Mouse (Mus musculus) C2C12 (cell line): Measurements from ENCODE around the gene Ipcef1. TPM values are rescaled to one million over a fixed set of nuclear protein-coding genes. Genes with fewer than 3 reads are reported as not detected.

ENCODE experiments used
- H3K27me3 ChIP-seq: one replicate; pipeline ENCODE4 v1.6.1; 2011; ENCODE audit not compliant: control insufficient read depth, insufficient read depth, insufficient read length
- H3K36me3 ChIP-seq: one replicate; pipeline ENCODE4 v1.6.1; 2011; ENCODE audit not compliant: control insufficient read depth, insufficient read depth
- H3K4me3 ChIP-seq: one replicate; pipeline ENCODE4 v1.5.1; 2011; ENCODE audit warnings: mild to moderate bottlenecking, control low read depth; ENCODE audit not compliant: poor library complexity, insufficient read depth, severe bottlenecking
- H3K79me2 ChIP-seq: one replicate; pipeline ENCODE4 v1.6.1; 2011; ENCODE audit not compliant: control insufficient read depth, insufficient read depth
- H3K79me3 ChIP-seq: one replicate; pipeline ENCODE4 v1.6.1; 2011; ENCODE audit warnings: low read depth, control low read depth
- H3ac ChIP-seq: one replicate; pipeline ENCODE3; 2011; ENCODE audit warnings: low read depth; ENCODE audit not compliant: control insufficient read depth, insufficient read length
- CEBPB ChIP-seq: IDR thresholded peaks from one replicate; pipeline ENCODE4 v1.6.1; 2011; ENCODE audit warnings: low read depth, mild to moderate bottlenecking, control low read depth, moderate library complexity
- CTCF ChIP-seq: IDR thresholded peaks from one replicate; pipeline ENCODE4 v1.5.1; 2011; ENCODE audit not compliant: control insufficient read depth, insufficient read depth, insufficient read length
- FOSL1 ChIP-seq: IDR thresholded peaks from one replicate; pipeline ENCODE4 v1.8.0; 2011; ENCODE audit warnings: mild to moderate bottlenecking, low read length; ENCODE audit not compliant: poor library complexity, insufficient read depth, severe bottlenecking
- MAX ChIP-seq: IDR thresholded peaks from one replicate; pipeline ENCODE4 v1.6.1; 2011; ENCODE audit warnings: mild to moderate bottlenecking, control low read depth
- MYOD1 ChIP-seq: IDR thresholded peaks from one replicate; pipeline ENCODE4 v1.6.1; 2011; ENCODE audit warnings: low read depth; ENCODE audit not compliant: control insufficient read depth, insufficient read length
- MYOG ChIP-seq: IDR thresholded peaks from one replicate; pipeline ENCODE4 v1.6.1; 2011; ENCODE audit not compliant: control insufficient read depth, insufficient read length; ENCODE audit errors: extremely low read depth
- USF1 ChIP-seq: IDR thresholded peaks from one replicate; pipeline ENCODE4 v1.6.1; 2011; ENCODE audit warnings: low read depth, mild to moderate bottlenecking, control low read depth, moderate library complexity
- polyA plus RNA-seq: library from polyadenylated mRNA; unstranded; fragments of >200 nt; fragmentation: generic; extraction: Trizol; gene quantifications from one replicate; pipeline ENCODE4 v1.2.1, GENCODE M21; 2012; ENCODE audit warnings: missing spikeins

Gene Ipcef1
- polyA plus RNA-seq, 1 experiment, result not detected

DNA sequence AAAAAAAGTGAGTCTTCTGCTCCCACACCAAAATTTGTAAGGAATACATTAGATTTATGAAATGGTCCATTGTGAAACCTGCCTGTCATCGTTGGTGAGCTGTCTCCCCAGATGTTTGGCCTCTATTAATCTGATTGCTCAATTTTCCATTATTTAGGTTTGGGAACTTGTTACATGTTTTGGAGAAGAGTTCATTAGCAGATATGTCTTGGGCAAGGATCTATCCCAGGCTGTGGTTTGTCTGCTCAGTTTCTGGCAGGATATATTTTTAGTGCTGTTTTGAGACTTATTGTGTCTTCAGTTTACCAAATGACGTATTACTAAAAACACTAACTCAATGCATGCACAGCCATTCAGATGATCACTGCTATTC, 4.4 kb downstream of the Ipcef1 start:
- no peaks in the 10 kb centered on the region for H3K79me3 ChIP-seq
- H3K4me3 ChIP-seq, result no peak overlapping the region
- H3K27me3 ChIP-seq, result no peaks in the 10 kb centered on the region
- no peak for TF ChIP-seq USF1
- no peaks in the 10 kb centered on the region for H3K36me3 ChIP-seq
- no peak overlapping the region for H3ac ChIP-seq
- no peaks in the 10 kb centered on the region for H3K79me2 ChIP-seq

GRCm38 (mm10) chr10:7047288-7047918, 4.9 kb downstream of the Ipcef1 start:
- H3ac ChIP-seq, result no peak overlapping the region
- no peak overlapping the region for H3K4me3 ChIP-seq
- no peaks in the 10 kb centered on the region for H3K27me3 ChIP-seq
- H3K79me2 ChIP-seq, result no peaks in the 10 kb centered on the region
- no peaks in the 10 kb centered on the region for H3K79me3 ChIP-seq
- no peaks in the 10 kb centered on the region for H3K36me3 ChIP-seq
- TF ChIP-seq CTCF, result no peak
- TF ChIP-seq MYOD1, result no peak
- TF ChIP-seq FOSL1, result no peak
- TF ChIP-seq MYOG, result no peak
- TF ChIP-seq MAX, result no peak

DNA sequence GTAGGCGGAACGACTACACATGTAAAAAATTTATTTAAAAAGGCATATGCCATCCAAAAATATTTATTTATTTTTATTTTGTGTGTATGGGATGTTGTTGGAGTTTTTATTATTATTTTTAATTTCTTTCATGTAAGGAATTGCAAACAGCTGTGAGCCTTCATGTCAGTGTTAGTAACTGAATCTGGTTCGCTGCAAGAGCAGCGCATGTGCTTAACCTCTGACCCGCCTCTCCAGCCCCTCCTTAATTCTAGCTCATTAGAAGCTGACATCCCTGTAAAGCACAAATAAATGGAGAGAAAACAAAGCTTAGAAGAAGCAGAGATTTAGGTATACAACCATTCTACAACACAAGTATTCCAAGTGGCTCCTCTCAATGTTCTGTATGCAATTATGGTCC, 8.4 kb downstream of the Ipcef1 start:
- TF ChIP-seq USF1, result no peak
- TF ChIP-seq MYOG, result no peak
- TF ChIP-seq MYOD1, result no peak
- no peak for TF ChIP-seq CEBPB
- no peak for TF ChIP-seq MAX
- no peak for TF ChIP-seq FOSL1
- TF ChIP-seq CTCF, result no peak
- H3K79me2 ChIP-seq, result no peaks in the 10 kb centered on the region
- H3K36me3 ChIP-seq, result no peaks in the 10 kb centered on the region
- no peak overlapping the region for H3K4me3 ChIP-seq
- H3K79me3 ChIP-seq, result no peaks in the 10 kb centered on the region
- H3ac ChIP-seq, result no peak overlapping the region
- H3K27me3 ChIP-seq, result no peaks in the 10 kb centered on the region

GRCm38 (mm10) chr10:7041032-7041431, 11.2 kb downstream of the Ipcef1 start:
- no peaks in the 10 kb centered on the region for H3K79me2 ChIP-seq
- no peak overlapping the region for H3ac ChIP-seq
- no peaks in the 10 kb centered on the region for H3K36me3 ChIP-seq
- H3K27me3 ChIP-seq, result no peaks in the 10 kb centered on the region
- H3K79me3 ChIP-seq, result no peaks in the 10 kb centered on the region
- TF ChIP-seq MYOG (no peak), USF1 (no peak), MYOD1 (no peak), MAX (no peak), CTCF (no peak), FOSL1 (no peak)
- no peak overlapping the region for H3K4me3 ChIP-seq

DNA sequence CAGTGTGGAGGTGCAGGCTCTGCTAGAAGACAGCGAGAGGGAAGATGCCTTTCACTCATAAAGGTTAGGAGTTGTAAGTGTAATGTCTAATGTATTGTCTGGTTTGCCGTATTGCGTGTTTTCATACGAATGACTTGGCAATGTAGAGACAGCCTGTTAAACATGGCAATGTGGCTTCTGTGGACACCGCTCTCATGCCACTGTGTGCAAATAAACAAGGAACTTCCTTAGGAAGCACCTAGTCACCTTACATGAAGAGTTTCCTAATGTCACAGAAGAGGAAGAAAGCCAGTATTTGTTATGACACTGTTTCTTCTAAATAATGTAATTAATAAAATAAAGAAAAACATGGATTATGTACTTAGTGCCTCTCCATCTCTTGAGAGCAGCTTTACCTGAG, 15.1 kb downstream of the Ipcef1 start:
- Histone ChIP-seq H3K36me3 (no peaks in the 10 kb centered on the region), H3K27me3 (no peaks in the 10 kb centered on the region), H3K79me2 (no peaks in the 10 kb centered on the region), H3K4me3 (no peak overlapping the region), H3K79me3 (no peaks in the 10 kb centered on the region), H3ac (no peak overlapping the region)
- TF ChIP-seq MYOG (no peak), MAX (no peak), CTCF (no peak), MYOD1 (no peak), USF1 (no peak), CEBPB (no peak), FOSL1 (no peak)

DNA sequence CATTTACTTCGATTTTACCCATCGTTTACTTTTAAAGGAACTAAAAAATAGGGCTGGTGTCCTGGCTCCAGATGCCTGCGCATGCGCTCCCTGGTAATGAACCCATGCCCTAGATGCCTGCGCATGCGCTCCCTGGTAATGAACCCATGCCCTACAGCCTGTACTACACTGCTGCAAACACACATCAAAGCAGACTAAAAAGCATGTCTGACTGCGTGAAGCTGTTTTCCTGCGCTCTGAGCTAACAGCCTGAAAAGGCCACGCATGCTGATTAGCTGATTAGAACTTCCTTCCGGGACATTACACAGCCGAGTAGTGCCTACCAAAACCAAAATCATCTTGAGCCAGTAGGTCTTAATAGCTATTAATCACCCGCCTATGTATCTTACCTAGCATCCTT, 16.7 kb downstream of the Ipcef1 start:
- no peak for TF ChIP-seq MAX
- Histone ChIP-seq H3K4me3 (no peak overlapping the region), H3K36me3 (no peaks in the 10 kb centered on the region), H3K79me3 (no peaks in the 10 kb centered on the region), H3ac (no peak overlapping the region), H3K79me2 (no peaks in the 10 kb centered on the region), H3K27me3 (no peaks in the 10 kb centered on the region)

- Histone ChIP-seq H3K79me2 (no peaks in the 10 kb centered on the region), H3K4me3 (no peak overlapping the region), H3ac (no peak overlapping the region), H3K79me3 (no peaks in the 10 kb centered on the region), H3K36me3 (no peaks in the 10 kb centered on the region), H3K27me3 (no peaks in the 10 kb centered on the region)
- TF ChIP-seq MYOD1 (no peak), MYOG (no peak), USF1 (no peak), MAX (no peak)
Observed at GRCm38 (mm10) chr10:7033459-7033858, 18.8 kb downstream of the Ipcef1 start.
